Mouse (Mus musculus): ENCODE measurements at regions not wholly inside any gene's neighbourhood (a gene's known extent, or its start where the extent isn't known, plus 50 kb on each side); places are given as distances from the start of the nearest gene placed in this dataset.
"Not testable (repeated sequence)": the region's sequence is repeated elsewhere in the genome, so short reads cannot be mapped to it uniquely, and the experiment has no call there.

DNA sequence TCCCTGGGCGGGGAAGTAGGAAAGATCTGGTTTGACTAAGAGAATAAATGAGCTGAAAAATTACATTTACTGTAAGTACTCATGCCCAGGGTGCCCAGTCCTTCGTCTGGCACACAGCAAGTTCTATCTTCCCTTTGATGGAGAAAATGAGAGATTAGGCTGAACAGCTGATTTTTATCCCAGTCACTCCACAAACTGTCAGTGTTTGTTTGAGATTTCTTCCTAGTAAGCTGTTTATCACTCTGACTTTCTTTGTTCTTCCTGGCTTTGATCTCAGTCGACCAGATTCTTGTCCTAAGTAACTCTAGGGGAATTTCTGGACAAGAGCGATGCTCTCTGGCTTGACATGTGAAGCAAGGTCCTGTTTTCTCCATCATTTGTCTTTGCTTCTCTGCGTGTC, 710.3 kb upstream of the Nr2f1 start:
- in situ Hi-C loops (cut with MboI, MseI) = no loop called here

- in situ Hi-C loops (cut with MboI, MseI) = no loop called here
Observed at GRCm38 (mm10) chr13:78904102-78904501, 704.5 kb upstream of the Nr2f1 start.

DNA sequence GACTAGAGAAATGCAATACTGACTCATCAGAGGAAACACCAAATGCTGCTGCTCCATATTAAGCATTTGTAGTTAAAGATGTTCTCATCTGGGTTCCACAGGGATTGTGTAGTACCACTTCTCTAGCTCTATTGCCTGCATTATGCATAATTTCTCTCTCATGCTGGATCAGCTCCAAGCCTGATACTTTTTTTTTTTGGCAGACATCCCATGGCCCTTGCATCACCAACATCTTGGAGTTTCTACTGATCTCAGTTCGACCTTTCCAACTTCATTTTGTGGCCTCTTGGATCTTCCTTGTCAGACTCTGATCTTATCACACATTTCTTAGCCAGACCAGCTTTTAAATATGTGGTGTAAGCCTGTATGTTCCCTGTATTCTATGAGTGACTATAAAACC, 701.1 kb upstream of the Nr2f1 start:
- in situ Hi-C loops (cut with MboI, MseI) = no loop called here

GRCm38 (mm10) chr13:78892252-78892651, 692.7 kb upstream of the Nr2f1 start:
- in situ Hi-C loops (cut with MboI, MseI) = no loop called here

- in situ Hi-C loops (cut with MboI, MseI) = no loop called here
Observed at GRCm38 (mm10) chr13:78883062-78883461, 683.5 kb upstream of the Nr2f1 start.

GRCm38 (mm10) chr13:78872582-78872981, 673.0 kb upstream of the Nr2f1 start:
- in situ Hi-C loops (cut with MboI, MseI) = loop anchor here in 1 of 2 experiments (10.0 kb wide), 1 partner anchor 1222 kb away; no protein-coding TSS in a partner anchor

DNA sequence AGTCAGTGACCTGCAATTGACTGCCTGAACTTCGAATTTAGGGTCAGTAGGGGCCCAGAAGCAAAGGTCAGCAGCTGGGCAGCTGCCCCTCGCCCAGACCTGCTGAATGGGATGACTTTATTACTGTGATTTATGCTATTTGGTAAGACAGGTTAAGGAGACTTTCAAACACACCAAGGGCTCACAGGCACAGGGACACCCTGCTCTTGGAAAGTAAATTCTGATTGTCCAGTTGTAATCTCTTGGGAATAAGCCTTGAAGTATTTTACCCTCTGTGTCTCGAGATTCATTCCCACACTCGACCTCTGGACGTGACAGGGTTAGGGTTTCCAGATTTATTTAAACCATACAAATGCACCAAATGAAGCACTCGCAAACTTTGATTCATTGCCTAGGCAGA, 672.4 kb upstream of the Nr2f1 start:
- in situ Hi-C loops (cut with MboI, MseI) = loop anchor here in 1 of 2 experiments (10.0 kb wide), 1 partner anchor 1223 kb away; no protein-coding TSS in a partner anchor

- in situ Hi-C loops (cut with MboI, MseI) = loop anchor here in 1 of 2 experiments (10.0 kb wide), 1 partner anchor 1224 kb away; no protein-coding TSS in a partner anchor
Observed at GRCm38 (mm10) chr13:78871254-78871653, 671.7 kb upstream of the Nr2f1 start.

DNA sequence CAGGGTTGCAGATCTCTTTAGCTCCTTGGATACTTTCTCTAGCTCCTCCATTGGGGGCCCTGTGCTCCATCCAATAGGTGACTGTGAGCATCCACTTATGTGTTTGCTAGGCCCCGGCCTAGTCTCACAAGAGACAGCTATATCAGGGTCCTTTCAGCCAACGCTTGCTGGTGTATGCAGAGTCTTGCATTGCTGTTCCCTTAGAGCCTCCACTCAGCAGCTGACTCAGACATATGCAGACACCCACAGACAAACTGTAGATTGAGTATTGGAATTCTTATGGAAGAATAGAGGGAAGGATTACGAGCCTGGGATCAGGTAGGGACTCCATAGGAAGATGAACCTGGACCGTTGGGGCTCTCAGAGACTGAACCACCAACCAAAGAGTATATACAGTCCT, 624.8 kb upstream of the Nr2f1 start:
- in situ Hi-C loops (cut with MboI, MseI) = not testable (repeated sequence)

DNA sequence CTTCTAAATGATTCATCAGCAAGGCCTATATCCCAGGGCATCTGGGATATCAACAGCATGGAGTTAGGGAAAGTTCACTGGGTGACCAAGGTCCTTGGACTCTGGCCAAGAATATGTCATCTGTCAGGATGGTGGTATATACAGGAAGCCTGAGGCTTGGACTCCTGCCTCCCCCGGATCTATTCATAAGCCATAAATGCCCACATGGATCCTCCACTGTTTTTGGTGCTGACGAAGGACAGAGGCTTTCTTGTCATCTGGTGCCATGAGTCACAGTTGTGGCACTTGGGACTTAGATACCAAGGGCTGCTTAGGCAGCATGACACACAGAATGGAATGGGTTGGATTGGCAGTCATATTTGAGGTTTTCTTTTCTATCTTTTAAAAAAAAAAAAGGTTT, 610.1 kb upstream of the Nr2f1 start:
- in situ Hi-C loops (cut with MboI, MseI) = no loop called here

GRCm38 (mm10) chr13:78802838-78803124, 603.2 kb upstream of the Nr2f1 start:
- in situ Hi-C loops (cut with MboI, MseI) = no loop called here

- in situ Hi-C loops (cut with MboI, MseI) = no loop called here
Observed at GRCm38 (mm10) chr13:78802011-78802837, 602.7 kb upstream of the Nr2f1 start.

GRCm38 (mm10) chr13:78799641-78800040, 600.1 kb upstream of the Nr2f1 start:
- in situ Hi-C loops (cut with MboI, MseI) = no loop called here

DNA sequence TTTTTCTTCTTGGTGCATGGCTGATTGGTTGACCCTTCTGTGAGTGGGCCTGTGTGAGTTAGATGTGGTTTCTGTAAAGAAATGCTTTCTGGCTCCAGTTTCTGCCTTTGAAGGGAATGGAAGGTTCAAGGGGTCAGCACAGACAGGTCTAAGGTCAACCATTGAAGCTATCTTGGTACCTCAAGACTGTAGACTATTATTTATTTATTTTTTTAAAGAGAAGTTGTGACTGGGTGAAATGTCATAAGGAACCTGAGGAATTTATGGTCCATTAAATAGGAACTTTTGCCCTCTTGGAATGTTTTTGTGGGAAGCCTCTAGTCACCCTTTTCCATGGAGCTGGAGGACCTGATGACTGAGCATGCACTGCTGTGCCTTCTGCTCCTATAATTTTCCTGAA, 595.7 kb upstream of the Nr2f1 start:
- in situ Hi-C loops (cut with MboI, MseI) = no loop called here

GRCm38 (mm10) chr13:78784285-78784684, 584.7 kb upstream of the Nr2f1 start:
- in situ Hi-C loops (cut with MboI, MseI) = no loop called here

GRCm38 (mm10) chr13:78783591-78784240, 584.2 kb upstream of the Nr2f1 start:
- in situ Hi-C loops (cut with MboI, MseI) = no loop called here
